Mouse (Mus musculus): Measurements from ENCODE around the gene Agap1.

Gene Agap1

GRCm38 (mm10) chr1:89705670-89706069 lies 251.1 kb downstream of the Agap1 start:
- in situ Hi-C loops (cut with MseI, MboI): no loop called here

DNA sequence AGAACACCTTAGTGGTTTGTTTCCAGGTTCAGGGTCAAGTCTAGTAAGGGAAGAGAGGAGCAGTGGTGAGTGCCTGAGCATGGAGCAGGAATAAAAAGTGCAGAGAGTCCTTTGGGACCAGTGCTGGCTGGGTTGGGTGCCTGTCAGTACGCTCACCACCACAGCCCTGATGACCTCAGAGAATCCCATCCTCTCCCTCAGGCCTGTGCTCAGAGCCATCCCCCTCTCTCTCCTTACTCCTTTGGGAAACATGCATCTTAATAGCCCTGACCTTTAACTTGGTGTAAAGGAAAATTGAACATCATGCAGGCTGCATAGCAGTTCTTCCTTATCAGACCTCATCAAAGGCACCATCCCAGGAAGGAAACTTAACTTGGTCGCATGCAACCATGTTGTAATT lies 252.3 kb downstream of the Agap1 start:
- in situ Hi-C loops (cut with MseI, MboI): no loop called here

- in situ Hi-C loops (cut with MseI, MboI): no loop called here
These were observed 253.3 kb downstream of the Agap1 start for GRCm38 (mm10) chr1:89707756-89708480.

DNA sequence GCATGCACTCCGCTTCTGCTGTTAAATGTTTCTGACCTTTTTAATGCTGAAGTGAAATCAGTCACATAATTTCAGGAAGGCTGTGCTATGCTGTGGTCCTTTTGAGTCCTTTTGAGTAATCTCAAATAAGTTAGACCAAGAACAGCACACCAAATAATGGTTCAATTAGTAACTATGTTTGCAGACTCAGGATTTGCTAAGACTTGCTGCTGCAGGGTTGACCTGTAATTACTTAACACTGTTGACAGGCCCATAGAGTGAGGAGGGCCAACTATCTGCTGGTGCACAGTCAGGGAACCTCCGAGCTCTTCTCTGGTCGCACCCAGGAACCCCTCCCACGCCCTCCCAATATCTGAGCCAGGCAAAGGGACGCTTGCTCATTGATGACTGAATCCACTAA lies 255.2 kb downstream of the Agap1 start:
- in situ Hi-C loops (cut with MseI, MboI): no loop called here

GRCm38 (mm10) chr1:89713681-89714080 lies 259.1 kb downstream of the Agap1 start:
- in situ Hi-C loops (cut with MseI, MboI): no loop called here

GRCm38 (mm10) chr1:89714165-89714980 lies 259.8 kb downstream of the Agap1 start:
- in situ Hi-C loops (cut with MseI, MboI): no loop called here

GRCm38 (mm10) chr1:89716234-89716633 lies 261.6 kb downstream of the Agap1 start:
- in situ Hi-C loops (cut with MseI, MboI): no loop called here

DNA sequence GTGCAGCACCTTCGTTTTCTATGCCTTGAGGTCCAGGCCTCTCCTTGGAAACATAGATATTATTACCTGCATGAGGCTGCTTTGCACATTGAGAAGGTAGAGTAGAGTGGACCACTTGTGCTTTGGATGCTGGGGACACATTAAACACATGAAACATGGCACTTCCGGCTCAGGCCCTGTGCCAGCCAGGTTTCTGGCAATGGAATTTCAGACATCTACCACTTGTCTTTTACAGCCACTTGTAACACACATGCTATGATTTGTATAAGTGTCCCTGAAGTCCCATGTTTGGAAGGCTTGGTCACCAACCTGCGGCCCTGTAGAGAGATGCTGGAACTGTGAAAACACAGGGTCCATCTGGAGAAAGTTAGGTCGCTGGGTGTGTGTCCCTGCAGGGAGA lies 262.5 kb downstream of the Agap1 start:
- in situ Hi-C loops (cut with MseI, MboI): no loop called here

GRCm38 (mm10) chr1:89718782-89719403 lies 264.3 kb downstream of the Agap1 start:
- in situ Hi-C loops (cut with MseI, MboI): no loop called here

GRCm38 (mm10) chr1:89724141-89724540 lies 269.5 kb downstream of the Agap1 start:
- in situ Hi-C loops (cut with MseI, MboI): no loop called here

DNA sequence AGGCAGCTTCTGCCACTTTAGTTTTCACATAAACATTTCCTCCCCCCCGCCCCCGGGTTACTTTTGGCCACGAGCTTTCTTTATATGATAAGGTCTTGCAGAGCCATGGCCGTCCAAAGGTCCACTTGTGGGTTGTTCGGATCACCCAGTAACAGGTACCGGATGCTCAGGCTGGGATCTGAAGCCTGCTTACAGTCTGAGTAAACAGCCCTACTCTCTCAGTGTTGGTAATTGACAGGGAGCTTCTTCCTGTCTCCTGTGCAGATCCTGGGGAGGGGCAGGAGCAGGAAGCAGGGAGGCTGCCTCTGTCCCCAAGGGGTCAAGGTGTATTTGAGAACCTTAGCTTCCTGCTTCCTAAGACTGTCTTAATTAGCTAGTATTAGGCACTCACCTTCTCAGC lies 269.9 kb downstream of the Agap1 start:
- in situ Hi-C loops (cut with MseI, MboI): no loop called here

DNA sequence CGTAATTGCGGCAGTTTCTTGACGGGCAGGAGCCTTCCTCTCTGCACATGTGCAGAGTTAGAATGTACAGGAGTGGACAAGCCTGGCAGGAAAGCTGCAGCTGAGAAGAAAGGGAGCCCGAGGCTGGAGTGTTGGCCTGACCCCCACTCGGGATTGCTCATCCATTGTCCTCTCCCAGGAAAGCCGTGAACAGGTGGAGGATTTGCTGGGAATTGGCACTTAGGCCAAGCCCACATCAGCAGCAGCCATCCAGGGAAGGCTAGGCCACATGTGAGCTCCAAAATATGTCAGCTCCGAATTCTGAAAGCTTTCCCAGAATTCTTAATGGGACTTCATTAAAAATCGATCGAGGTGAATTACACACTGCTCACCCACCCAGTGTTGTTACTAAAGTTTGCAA lies 270.4 kb downstream of the Agap1 start:
- in situ Hi-C loops (cut with MseI, MboI): no loop called here

DNA sequence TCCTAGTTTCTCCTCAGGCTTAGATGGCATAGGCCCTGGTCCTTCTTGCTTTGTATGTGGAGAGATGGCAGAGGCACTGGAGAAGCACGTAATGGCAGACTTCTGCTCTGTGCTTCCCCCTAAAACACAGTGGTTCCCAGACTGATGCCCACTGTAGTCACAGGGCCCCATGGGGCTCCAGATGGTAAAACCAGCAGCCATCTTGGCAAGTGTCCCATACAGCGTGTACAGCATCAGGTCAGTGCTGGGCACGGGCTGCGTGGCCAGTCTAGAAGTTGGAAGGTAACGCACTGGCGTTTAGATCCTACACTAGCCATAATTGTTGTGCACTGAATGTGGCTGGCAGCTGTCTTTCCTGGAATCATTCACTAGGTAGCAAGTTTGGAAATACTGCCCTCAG lies 273.9 kb downstream of the Agap1 start:
- in situ Hi-C loops (cut with MseI, MboI): no loop called here

DNA sequence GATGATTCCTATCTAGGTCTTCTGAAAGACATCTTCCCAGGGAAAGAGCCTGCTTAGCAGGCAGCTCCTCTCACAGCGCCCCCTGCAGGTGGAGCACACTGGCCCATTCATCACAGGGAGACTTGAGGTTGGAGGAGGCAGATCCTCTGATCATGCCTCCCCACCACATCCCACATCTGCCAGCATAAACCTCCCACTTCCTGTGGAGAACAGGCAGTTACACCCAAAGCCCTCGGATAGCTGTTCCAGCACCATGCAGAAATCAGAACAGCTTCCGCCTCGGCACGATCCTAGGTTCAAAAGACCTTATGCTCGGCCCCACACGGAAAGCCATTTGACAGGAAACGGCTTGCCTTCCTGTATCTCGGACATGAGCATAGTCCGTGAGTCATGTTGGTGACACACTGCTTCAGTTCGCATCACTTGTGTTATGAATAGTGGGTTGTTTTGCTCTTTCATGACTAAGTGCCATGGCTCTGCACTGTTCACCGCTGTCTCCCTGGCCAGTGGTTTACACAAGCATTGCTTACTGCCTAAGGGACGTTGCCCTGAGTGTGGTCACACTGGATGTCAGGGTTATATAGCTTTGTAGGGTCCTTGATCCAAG lies 276.1 kb downstream of the Agap1 start:
- in situ Hi-C loops (cut with MseI, MboI): no loop called here

GRCm38 (mm10) chr1:89734368-89734767 lies 279.8 kb downstream of the Agap1 start:
- in situ Hi-C loops (cut with MseI, MboI): no loop called here

- in situ Hi-C loops (cut with MseI, MboI): no loop called here
These were observed 280.5 kb downstream of the Agap1 start for GRCm38 (mm10) chr1:89735146-89735545.

DNA sequence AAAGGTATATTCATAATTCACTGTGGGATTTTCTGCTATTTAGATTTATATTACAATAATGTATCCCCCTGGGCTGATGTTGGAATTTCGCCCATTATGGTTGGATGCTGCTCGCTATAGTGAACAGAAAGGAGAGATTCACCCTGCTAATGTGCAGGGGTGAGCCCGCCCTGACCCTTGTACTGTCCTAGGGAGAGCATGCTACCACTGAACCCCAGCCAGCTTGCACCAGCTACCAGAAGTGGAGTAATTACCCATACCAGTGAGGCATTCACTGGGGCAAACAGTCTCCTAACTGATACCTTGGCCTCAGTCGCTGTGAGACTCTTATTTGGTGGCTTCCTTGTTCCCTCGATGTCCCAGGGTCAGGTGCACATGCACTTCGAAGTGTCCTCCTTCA lies 281.4 kb downstream of the Agap1 start:
- in situ Hi-C loops (cut with MseI, MboI): no loop called here

GRCm38 (mm10) chr1:89739067-89739774 lies 284.6 kb downstream of the Agap1 start:
- in situ Hi-C loops (cut with MseI, MboI): no loop called here

DNA sequence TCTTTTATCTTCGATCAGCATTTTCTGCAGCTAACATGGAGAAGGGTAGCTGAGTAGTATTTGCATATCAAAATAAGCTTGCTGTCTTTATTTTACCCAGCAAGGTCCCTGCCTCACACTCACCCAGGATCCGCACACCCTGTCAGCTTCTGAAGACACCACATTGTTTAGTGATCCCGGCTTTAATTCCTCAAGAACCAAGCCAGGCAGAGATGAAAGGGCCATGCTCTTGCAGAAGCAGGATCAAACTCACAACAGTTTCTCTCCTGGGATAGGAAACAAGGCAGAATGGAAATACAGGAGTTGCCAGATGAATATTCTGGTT lies 285.1 kb downstream of the Agap1 start:
- in situ Hi-C loops (cut with MseI, MboI): no loop called here

DNA sequence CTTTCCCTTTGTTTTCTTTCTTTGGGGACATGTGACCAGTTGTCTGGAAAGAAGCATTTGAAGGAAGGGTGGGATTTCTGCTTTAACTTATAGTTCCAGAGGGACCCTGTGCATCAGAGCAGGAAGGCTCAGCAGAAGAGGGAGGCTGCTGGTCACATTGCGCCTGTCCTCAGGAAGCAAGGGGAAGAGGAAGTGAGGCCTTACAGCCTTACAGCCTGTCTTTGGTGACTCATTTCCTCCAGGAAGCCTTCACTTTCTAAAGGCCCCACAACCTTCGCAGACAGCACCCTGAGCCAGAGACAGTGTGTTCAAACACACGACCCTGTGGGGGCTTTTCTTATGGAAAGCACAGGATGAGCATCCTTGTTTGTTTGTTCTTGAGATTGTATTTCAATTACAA lies 287.8 kb downstream of the Agap1 start:
- in situ Hi-C loops (cut with MseI, MboI): no loop called here

- in situ Hi-C loops (cut with MseI, MboI): no loop called here
These were observed 291.6 kb downstream of the Agap1 start for GRCm38 (mm10) chr1:89746171-89746570.

- in situ Hi-C loops (cut with MseI, MboI): no loop called here
These were observed 295.1 kb downstream of the Agap1 start for GRCm38 (mm10) chr1:89749666-89750065.
